Mouse (Mus musculus): ENCODE data around the gene Ss18l2.

DNA sequence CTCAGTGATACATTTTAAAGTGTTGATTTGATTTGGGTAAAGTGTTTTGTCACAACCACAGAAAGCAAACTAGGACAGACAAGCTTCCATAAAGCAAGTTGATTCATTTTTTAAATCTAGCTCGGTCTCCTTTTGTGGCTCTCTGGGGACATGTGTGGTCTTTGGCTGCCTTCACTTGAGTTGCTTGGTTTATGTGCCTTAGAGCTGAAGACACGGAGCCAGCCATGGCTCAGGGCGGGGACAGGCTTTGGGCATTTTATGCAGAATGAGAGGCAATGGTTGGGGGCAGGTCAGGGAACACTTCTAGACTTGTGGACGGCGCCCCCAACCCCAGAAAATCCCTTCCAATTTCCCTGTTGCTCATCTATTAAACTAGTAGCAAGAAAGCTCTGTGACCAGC is 36.4 kb upstream of the Ss18l2 start:
- TF ChIP-seq CTCF (IDR thresholded peaks at IDR 0.05; ENCODE audit: insufficient read depth, low read length) (no peak), POLR2A (IDR thresholded peaks at IDR 0.05; ENCODE audit: borderline replicate concordance, extremely low read depth, low read depth, low read length) (no peak)
